Mouse (Mus musculus): ENCODE data around the gene Tspan15. TPM values are rescaled to one million over a fixed set of nuclear protein-coding genes. Genes with fewer than 3 reads are reported as not detected.

Tspan15 gene
- 8.2 and 14.1 TPM in 2 replicates for polyA plus RNA-seq (2012; rRNA removed)

GRCm38 (mm10) chr10:62230708-62231394 is at the start of gene Tspan15:
Gene Tspan15, minus strand, starts transcription at chr10:62231251.

GRCm38 (mm10) chr10:62252000-62252488 is 21.0 kb upstream of the Tspan15 start, which contains the start of gene Tacr2:
Gene Tacr2, plus strand, starts transcription at chr10:62252438.

DNA sequence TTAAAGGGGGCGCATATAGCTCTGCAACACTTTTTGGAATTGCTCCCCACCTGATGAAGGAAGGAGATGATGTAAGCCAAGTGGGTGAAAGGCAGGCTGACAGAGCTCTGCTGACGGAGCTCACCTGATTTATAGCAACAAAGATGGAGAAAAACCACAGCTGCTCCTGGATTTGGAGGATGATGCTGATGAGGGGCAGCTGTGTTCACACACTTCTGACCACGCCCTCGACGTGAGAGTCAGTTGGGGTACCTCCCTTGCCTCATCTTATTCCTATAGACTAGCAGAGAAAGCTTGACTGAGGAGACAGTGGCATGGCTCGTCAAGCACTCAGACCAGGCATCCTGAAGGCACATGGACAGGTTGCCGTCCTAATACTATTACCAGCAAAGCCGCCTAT is 87.2 kb downstream of the Tspan15 start, which contains the start of gene Fam241b:
Gene Fam241b (minus strand): TSS at position 101 of the 400 bp plus-strand sequence.

Other genes with a start within 250 kb of the Tspan15 start
- gene Neurog3, start 98.2 kb downstream of the Tspan15 start, polyA plus RNA-seq (2012; rRNA removed), result 0.95 and 2.4 TPM in 2 replicates
- gene Fam241b, start 87.3 kb downstream of the Tspan15 start, polyA plus RNA-seq (2012; rRNA removed), result 11.5 and 13.4 TPM in 2 replicates
- not detected in 2 replicates for gene Tacr2, start 21.2 kb upstream of the Tspan15 start, polyA plus RNA-seq (2012; rRNA removed)
- 32.4 and 32.5 TPM in 2 replicates for gene Hk1, start 148.7 kb upstream of the Tspan15 start, polyA plus RNA-seq (2012; rRNA removed)
- 0.92 and 1.0 TPM in 2 replicates for gene Hkdc1, start 191.2 kb upstream of the Tspan15 start, polyA plus RNA-seq (2012; rRNA removed)
- 0.55 and 0.61 TPM in 2 replicates for gene 4930507D05Rik, start 218.2 kb upstream of the Tspan15 start, polyA plus RNA-seq (2012; rRNA removed)
- 28.9 and 34.1 TPM in 2 replicates for gene Supv3l1, start 218.5 kb upstream of the Tspan15 start, polyA plus RNA-seq (2012; rRNA removed)

All from central nervous system, embryonic 11.5 days (tissue).